Mouse (Mus musculus) limb, embryonic 12.5 days (tissue): ENCODE data around the gene Ogg1. TPM values are rescaled to one million over a fixed set of nuclear protein-coding genes. Genes with fewer than 3 reads are reported as not detected.
"Not testable (repeated sequence)": the region's sequence is repeated elsewhere in the genome, so short reads cannot be mapped to it uniquely, and the experiment has no call there.

Experiments
- ATAC-seq: fragments of 200-750 bp; cut with Nextera tagmentation; 2 replicates; pipeline ENCODE4 v1.8.0; 2017; ENCODE audit warnings: low read depth, moderate TSS enrichment; ENCODE audit not compliant: insufficient number of reproducible peaks, insufficient read depth, low FRiP score, low TSS enrichment
- H3K27ac ChIP-seq: fragments of 300-500 bp; sonication (generic); 2 replicates; pipeline ENCODE4 v1.5.1; 2016; ENCODE audit warnings: mild to moderate bottlenecking, moderate library complexity
- H3K27me3 ChIP-seq: fragments of 300-500 bp; sonication (generic); 2 replicates; pipeline ENCODE4 v1.6.1; 2016; ENCODE audit warnings: mild to moderate bottlenecking, moderate library complexity
- H3K36me3 ChIP-seq: fragments of 300-500 bp; sonication (generic); 2 replicates; pipeline ENCODE4 v1.6.1; 2016; ENCODE audit warnings: mild to moderate bottlenecking, moderate library complexity
- H3K4me1 ChIP-seq: fragments of 300-500 bp; sonication (generic); replicated peaks from 2 replicates; pipeline ENCODE4 v1.6.1; 2016
- H3K4me2 ChIP-seq: fragments of 300-500 bp; sonication (generic); 2 replicates; pipeline ENCODE4 v1.6.1; 2016; ENCODE audit warnings: mild to moderate bottlenecking, moderate library complexity
- H3K4me3 ChIP-seq: fragments of 300-500 bp; sonication (generic); replicated peaks from 2 replicates; pipeline ENCODE4 v1.5.1; 2016; ENCODE audit warnings: mild to moderate bottlenecking
- H3K9ac ChIP-seq: fragments of 300-500 bp; sonication (generic); replicated peaks from 2 replicates; pipeline ENCODE4 v1.6.1; 2016; ENCODE audit warnings: mild to moderate bottlenecking, moderate library complexity
- H3K9me3 ChIP-seq: fragments of 300-500 bp; sonication (generic); 2 replicates; pipeline ENCODE4 v1.6.1; 2016; ENCODE audit warnings: mild to moderate bottlenecking, moderate library complexity
- WGBS: fragments of 180-500 bp; shearing (Covaris S2); methylation state at CpG from one replicate; pipeline ENCODE4 v1.1.7; 2016; 5-methylcytosine and 5-hydroxymethylcytosine counted together
- polyA plus RNA-seq: library from polyadenylated mRNA; unstranded; fragments of >200 nt; fragmentation: Nextera tagmentation; extraction: Ambion mirVana; gene quantifications from 2 replicates; pipeline ENCODE4 v1.2.1, GENCODE M21; 2016

Ogg1 gene
- polyA plus RNA-seq, 1 experiment from 2014 or later = 16.5 TPM

GRCm38 (mm10) chr6:113331721-113332120, 4.9 kb downstream of the Ogg1 start:
- 0 out of 2 replicates have a peak, but pooled peaks cover 7% of the 10 kb centered on the region for H3K4me1 ChIP-seq
- 90% methylated on average over 11 of the region's 11 CpGs for WGBS
- no peak overlapping the region for H3K4me2 ChIP-seq
- ATAC-seq = no peak
- H3K36me3 ChIP-seq = peaks cover 68% of the 10 kb centered on the region
- H3K4me3 ChIP-seq = no peak overlapping the region
- no peak overlapping the region for H3K9ac ChIP-seq
- H3K27ac ChIP-seq = no peak overlapping the region
- no peaks in the 10 kb centered on the region for H3K27me3 ChIP-seq
- H3K9me3 ChIP-seq = no peaks in the 10 kb centered on the region

- peaks cover 77% of the 10 kb centered on the region for H3K36me3 ChIP-seq
- H3K9me3 ChIP-seq, H3K4me3 ChIP-seq, H3K27me3 ChIP-seq, H3K9ac ChIP-seq, H3K4me2 ChIP-seq, ATAC-seq, H3K4me1 ChIP-seq, H3K27ac ChIP-seq: not testable (repeated sequence)
- WGBS = 83% methylated on average over 6 of the region's 6 CpGs
Observed at GRCm38 (mm10) chr6:113332734-113333133, 6.0 kb downstream of the Ogg1 start.

DNA sequence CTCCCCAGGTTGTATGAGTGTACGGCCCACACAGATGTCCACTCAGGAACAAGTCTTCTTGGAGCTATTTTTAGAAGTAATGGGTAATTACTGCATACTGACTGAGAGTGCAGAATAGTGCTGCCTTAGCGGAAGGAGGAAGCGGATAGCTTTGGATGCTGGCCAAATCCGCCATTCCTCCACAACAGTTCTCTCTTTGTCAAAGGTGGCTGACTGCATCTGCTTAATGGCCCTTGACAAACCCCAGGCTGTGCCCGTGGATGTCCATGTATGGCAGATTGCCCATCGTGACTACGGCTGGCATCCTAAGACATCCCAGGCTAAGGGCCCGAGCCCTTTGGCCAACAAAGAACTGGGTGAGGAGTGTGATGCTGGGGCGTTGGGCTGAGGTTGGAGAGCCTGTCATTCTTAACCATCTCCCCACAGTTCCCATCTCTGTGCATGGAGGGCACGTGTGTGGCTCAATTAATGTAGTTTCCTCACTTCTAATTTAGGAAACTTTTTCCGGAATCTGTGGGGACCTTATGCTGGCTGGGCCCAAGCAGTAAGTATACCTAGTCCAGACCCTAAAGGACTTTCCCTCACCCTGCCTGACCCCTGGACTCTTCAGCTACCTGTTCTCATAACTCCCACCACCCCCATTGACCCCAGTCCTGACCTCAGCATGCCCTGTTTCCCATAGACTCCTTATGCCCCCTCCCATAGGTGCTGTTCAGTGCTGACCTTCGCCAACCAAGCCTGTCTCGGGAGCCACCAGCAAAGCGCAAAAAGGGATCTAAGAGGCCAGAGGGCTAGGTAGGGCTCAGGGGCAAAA, 6.6 kb downstream of the Ogg1 start:
- no peaks in the 10 kb centered on the region for H3K4me1 ChIP-seq
- H3K27ac ChIP-seq = no peak overlapping the region
- WGBS = 82% methylated on average over 14 of the region's 14 CpGs
- peaks cover 82% of the 10 kb centered on the region for H3K36me3 ChIP-seq
- no peaks in the 10 kb centered on the region for H3K27me3 ChIP-seq
- ATAC-seq = 0 out of 2 replicates have a peak, but pooled peaks have one; percentile 18
- H3K9ac ChIP-seq = no peak overlapping the region
- no peaks in the 10 kb centered on the region for H3K9me3 ChIP-seq
- no peak overlapping the region for H3K4me3 ChIP-seq
- no peak overlapping the region for H3K4me2 ChIP-seq

DNA sequence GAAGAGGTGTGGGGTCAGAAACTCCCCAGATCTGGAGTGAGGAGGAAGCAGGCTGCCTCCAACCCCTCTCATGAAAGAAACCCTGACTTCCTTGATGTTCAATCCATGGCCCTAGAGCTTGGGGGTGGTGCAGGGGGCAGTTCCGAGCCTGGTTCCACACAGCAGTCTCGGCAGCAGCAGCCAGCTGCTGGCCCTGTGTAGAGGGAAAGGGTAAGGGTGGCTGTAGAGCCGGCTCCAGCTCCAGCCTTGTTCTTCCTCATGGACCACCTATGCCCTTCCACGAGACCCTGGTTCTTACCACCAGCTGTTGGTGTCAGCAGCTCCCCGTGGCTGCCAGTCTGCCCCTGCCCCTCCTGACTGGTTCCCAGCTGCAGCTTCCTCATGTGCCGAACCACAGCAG, 7.4 kb downstream of the Ogg1 start:
- Histone ChIP-seq H3K4me2 (no peak overlapping the region), H3K9ac (no peak overlapping the region), H3K4me3 (no peak overlapping the region), H3K27me3 (no peaks in the 10 kb centered on the region), H3K4me1 (no peaks in the 10 kb centered on the region), H3K36me3 (peaks cover 86% of the 10 kb centered on the region), H3K9me3 (no peaks in the 10 kb centered on the region), H3K27ac (no peak overlapping the region)
- no peak for ATAC-seq
- 78% methylated on average over 6 of the region's 6 CpGs for WGBS

- Histone ChIP-seq H3K4me3 (no peak overlapping the region), H3K4me2 (no peak overlapping the region)
- WGBS = 77% methylated on average over 8 of the region's 8 CpGs
Observed at GRCm38 (mm10) chr6:113336852-113337620, 10.3 kb downstream of the Ogg1 start.

DNA sequence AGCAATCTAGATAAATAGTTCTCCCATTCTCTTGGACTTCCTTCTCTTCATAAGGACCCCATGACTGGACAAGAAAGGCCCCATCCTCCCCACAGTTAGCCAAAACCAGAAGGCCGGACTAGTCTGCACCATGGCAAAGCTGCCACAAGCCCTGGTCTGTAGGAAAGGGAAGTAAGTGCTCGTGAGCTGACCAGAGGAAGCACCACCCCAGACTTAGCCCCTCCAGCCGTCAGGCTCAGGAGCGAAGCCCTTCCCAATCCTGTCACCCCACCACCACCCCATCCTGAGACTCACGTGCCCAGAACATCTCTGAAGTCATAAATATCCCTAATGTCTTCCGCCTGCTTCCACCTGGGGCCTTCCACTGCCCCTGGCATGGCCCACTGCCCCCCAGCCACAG, 14.8 kb downstream of the Ogg1 start:
- Histone ChIP-seq H3K4me2 (0 out of 2 replicates have a peak overlapping the region, but pooled peaks have one; percentile 85), H3K9ac (no peak overlapping the region; the same call in 1 of the 2 replicates), H3K36me3 (peaks cover 43% of the 10 kb centered on the region), H3K4me3 (no peak overlapping the region), H3K27ac (no peak overlapping the region), H3K4me1 (peaks cover 32% of the 10 kb centered on the region), H3K27me3 (no peaks in the 10 kb centered on the region), H3K9me3 (no peaks in the 10 kb centered on the region)
- ATAC-seq = no peak
- 77% methylated on average over 6 of the region's 6 CpGs for WGBS

More at GRCm38 (mm10) chr6:113336852-113337620, 10.3 kb downstream of the Ogg1 start:
- no peak overlapping the region for H3K9ac ChIP-seq
- no peak for ATAC-seq
- peaks cover 85% of the 10 kb centered on the region for H3K36me3 ChIP-seq
- H3K27ac ChIP-seq = no peak overlapping the region
- peaks cover 10% of the 10 kb centered on the region for H3K4me1 ChIP-seq
- H3K9me3 ChIP-seq = no peaks in the 10 kb centered on the region
- H3K27me3 ChIP-seq = no peaks in the 10 kb centered on the region

GRCm38 (mm10) chr6:113342297-113342696, 15.5 kb downstream of the Ogg1 start:
- peak overlapping the region; percentile 11; the same call in 1 of the 2 replicates for H3K4me3 ChIP-seq
- H3K27ac ChIP-seq = 0 out of 2 replicates have a peak overlapping the region, but pooled peaks have one; percentile 29
- peak overlapping the region; percentile 85 for H3K4me2 ChIP-seq
- no peak for ATAC-seq
- peaks cover 38% of the 10 kb centered on the region for H3K36me3 ChIP-seq
- H3K9ac ChIP-seq = no peak overlapping the region
- H3K27me3 ChIP-seq = no peaks in the 10 kb centered on the region
- peaks cover 32% of the 10 kb centered on the region for H3K4me1 ChIP-seq
- no peaks in the 10 kb centered on the region for H3K9me3 ChIP-seq
- WGBS = 53% methylated on average over 3 of the region's 7 CpGs

DNA sequence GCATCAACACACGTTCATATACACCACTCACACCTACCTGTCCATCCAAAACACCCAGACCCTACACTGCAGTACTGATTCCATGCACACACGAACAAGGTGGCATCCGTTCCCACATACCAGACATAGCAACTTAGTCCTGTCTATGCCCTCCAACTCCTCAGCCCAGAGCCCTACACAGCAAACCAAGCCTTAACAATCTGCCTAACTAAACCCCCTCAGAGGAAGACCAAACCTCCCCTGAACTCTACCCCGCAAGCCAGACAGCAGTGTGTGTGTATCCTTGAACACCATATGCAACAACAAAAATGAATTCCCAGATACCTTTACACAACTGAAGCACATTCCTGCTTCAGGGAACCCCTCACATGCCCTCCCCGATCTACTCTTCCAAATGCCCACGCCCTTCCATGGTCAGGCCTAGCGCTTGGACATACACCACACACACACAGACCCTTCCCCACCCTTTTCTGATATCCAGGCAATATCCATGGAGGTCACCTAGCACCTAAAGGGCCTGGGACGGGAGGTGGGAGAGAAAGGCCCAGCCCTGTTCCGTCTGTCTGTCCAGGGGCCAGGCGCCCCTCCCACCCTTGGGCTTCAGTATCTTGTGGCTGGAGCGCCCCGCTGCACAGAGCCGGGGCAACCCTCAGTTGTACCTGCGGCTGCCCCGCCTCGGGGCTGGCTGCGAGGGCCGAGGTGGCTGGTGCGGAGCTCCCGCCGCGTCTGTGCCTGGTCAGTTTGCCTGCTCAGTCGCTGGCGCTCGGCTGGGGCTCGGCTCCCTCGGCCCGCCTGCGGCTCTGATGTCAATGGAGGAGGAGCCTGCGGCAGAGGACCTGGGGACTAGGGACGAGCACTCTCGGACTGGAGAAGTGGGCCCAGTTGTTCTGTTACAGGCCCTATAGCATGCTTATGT, 16.7 kb downstream of the Ogg1 start, which contains the start of gene Camk1:
Camk1 (minus strand) TSS at position 808 of the 916 bp plus-strand sequence.
- 0 out of 2 replicates have a peak within 1 kb of the TSS, but pooled peaks have one; percentile 29 for H3K27ac ChIP-seq
- ATAC-seq = peak; percentile 57; the same call in 1 of the 2 replicates
- peaks cover 28% of the 10 kb centered on the region for H3K36me3 ChIP-seq
- H3K27me3 ChIP-seq = no peaks in the 10 kb centered on the region
- WGBS = 16% methylated on average over 32 of the region's 32 CpGs
- H3K9me3 ChIP-seq = no peaks in the 10 kb centered on the region
- peak within 1 kb of the TSS; percentile 68 for H3K4me3 ChIP-seq
- peak within 1 kb of the TSS; percentile 87 for H3K9ac ChIP-seq
- peak within 1 kb of the TSS; percentile 85 for H3K4me2 ChIP-seq
- H3K4me1 ChIP-seq = peaks cover 32% of the 10 kb centered on the region

- no peaks in the 10 kb centered on the region for H3K27me3 ChIP-seq
- ATAC-seq = no peak
- peak overlapping the region; percentile 85 for H3K4me2 ChIP-seq
- H3K36me3 ChIP-seq = peaks cover 19% of the 10 kb centered on the region; the same call in 1 of the 2 replicates
- WGBS = 51% methylated on average over 2 of the region's 2 CpGs
- no peak overlapping the region for H3K4me3 ChIP-seq
- no peak overlapping the region for H3K27ac ChIP-seq
- no peaks in the 10 kb centered on the region for H3K9me3 ChIP-seq
- H3K4me1 ChIP-seq = peaks cover 32% of the 10 kb centered on the region
- H3K9ac ChIP-seq = 0 out of 2 replicates have a peak overlapping the region, but pooled peaks have one; percentile 87
Observed at GRCm38 (mm10) chr6:113344321-113344720, 17.5 kb downstream of the Ogg1 start.

DNA sequence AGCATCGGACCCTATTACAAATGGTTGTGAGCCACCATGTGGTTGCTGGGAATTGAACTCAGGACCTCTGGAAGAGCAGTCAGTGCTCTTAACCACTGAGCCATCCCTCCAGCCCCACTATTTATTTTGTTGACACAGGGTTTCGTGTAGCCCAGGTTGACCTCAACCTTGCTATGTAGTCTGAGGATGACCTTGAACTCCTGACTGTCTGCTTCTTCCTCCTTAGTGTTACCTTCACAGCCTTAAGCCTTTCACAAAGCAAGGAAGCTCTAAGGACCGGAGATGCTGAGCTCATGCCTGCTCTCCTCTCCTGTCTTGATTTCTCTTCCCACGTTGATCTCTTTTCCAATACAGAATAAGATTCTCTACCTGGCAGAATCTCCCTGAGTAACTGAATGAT, 20.1 kb downstream of the Ogg1 start:
- Histone ChIP-seq H3K9me3 (no peaks in the 10 kb centered on the region), H3K36me3 (no peaks in the 10 kb centered on the region), H3K4me2 (no peak overlapping the region), H3K4me3 (no peak overlapping the region), H3K4me1 (peaks cover 24% of the 10 kb centered on the region), H3K9ac (no peak overlapping the region), H3K27me3 (no peaks in the 10 kb centered on the region), H3K27ac (no peak overlapping the region)
- 82% methylated on average over 4 of the region's 4 CpGs for WGBS
- no peak for ATAC-seq
